Mouse (Mus musculus) midbrain, embryonic 10.5 days (tissue): ENCODE results near the gene Nbr1. TPM values are rescaled to one million over a fixed set of nuclear protein-coding genes. Genes with fewer than 3 reads are reported as not detected.

ENCODE experiments used
- polyA plus RNA-seq: library from polyadenylated mRNA; unstranded; fragments of >200 nt; fragmentation: Nextera tagmentation; extraction: Ambion mirVana; gene quantifications from 2 replicates; pipeline ENCODE4 v1.2.1, GENCODE M21; 2016

Gene Nbr1
- polyA plus RNA-seq, 1 experiment from 2014 or later = 69.9 TPM

Other genes with a start within 250 kb of the Nbr1 start
- gene Becn1, start 249.9 kb upstream of the Nbr1 start, polyA plus RNA-seq = 152 and 162 TPM in 2 replicates
- gene Psme3, start 235.9 kb upstream of the Nbr1 start, polyA plus RNA-seq = 181 and 194 TPM in 2 replicates
- gene Aoc2, start 227.1 kb upstream of the Nbr1 start, polyA plus RNA-seq = 1.6 and 2.5 TPM in 2 replicates
- gene Aoc3, start 221.5 kb upstream of the Nbr1 start, polyA plus RNA-seq = 0.04 TPM in 1 of 2 replicates, not detected in the other
- gene G6pc, start 184.6 kb upstream of the Nbr1 start, polyA plus RNA-seq = not detected in 2 replicates
- 105 TPM in 2 replicates for gene Aarsd1, start 134.5 kb upstream of the Nbr1 start, polyA plus RNA-seq
- gene Gm27029, start 127.4 kb upstream of the Nbr1 start, polyA plus RNA-seq = 8.4 and 9.4 TPM in 2 replicates
- gene Rundc1, start 127.1 kb upstream of the Nbr1 start, polyA plus RNA-seq = 22.8 and 24.0 TPM in 2 replicates
- gene Ptges3l, start 126.8 kb upstream of the Nbr1 start, polyA plus RNA-seq = 2.4 and 3.7 TPM in 2 replicates
- gene Rpl27, start 109.9 kb upstream of the Nbr1 start, polyA plus RNA-seq = 382 and 448 TPM in 2 replicates
- 3.2 and 4.0 TPM in 2 replicates for gene Ifi35, start 103.7 kb upstream of the Nbr1 start, polyA plus RNA-seq
- 38.8 and 57.7 TPM in 2 replicates for gene Rnd2, start 87.2 kb upstream of the Nbr1 start, polyA plus RNA-seq
- gene Vat1, start 85.9 kb upstream of the Nbr1 start, polyA plus RNA-seq = 36.1 and 47.7 TPM in 2 replicates
- 21.6 and 23.0 TPM in 2 replicates for gene Brca1, start 194 bp upstream of the Nbr1 start, polyA plus RNA-seq
- 2.0 and 3.9 TPM in 2 replicates for gene Tmem106a, start 30.1 kb downstream of the Nbr1 start, polyA plus RNA-seq
- 0.22 TPM in 1 of 2 replicates, not detected in the other for gene Gm11634, start 47.1 kb downstream of the Nbr1 start, polyA plus RNA-seq
- gene Rdm1, start 75.0 kb downstream of the Nbr1 start, polyA plus RNA-seq = 35.2 and 39.2 TPM in 2 replicates
- 4.3 and 4.4 TPM in 2 replicates for gene Arl4d, start 113.4 kb downstream of the Nbr1 start, polyA plus RNA-seq
- gene Dhx8, start 180.8 kb downstream of the Nbr1 start, polyA plus RNA-seq = 40.0 and 44.0 TPM in 2 replicates
- 9.4 and 10.5 TPM in 2 replicates for gene Etv4, start 233.2 kb downstream of the Nbr1 start, polyA plus RNA-seq